Mouse (Mus musculus) megakaryocyte, adult 5-6 weeks (primary cell): Measurements from ENCODE around the gene Zfp74. TPM values are rescaled to one million over a fixed set of nuclear protein-coding genes. Genes with fewer than 3 reads are reported as not detected.
A peak's percentile ranks its signal among the peaks of the same experiment; 100 is the strongest.

Source experiments
- ATAC-seq: 2 replicates; pipeline ENCODE4 v1.8.0; 2016; ENCODE audit warnings: mild to moderate bottlenecking, inconsistent platforms; ENCODE audit not compliant: poor library complexity, severe bottlenecking
- total RNA-seq, 2 experiments: library from RNA; stranded (forward) in 1 of 2; stranded (reverse) in 1 of 2; fragments of 153-499, 151-499 nt in 1 of 2; fragments of 221-1000, 200-1000 nt in 1 of 2; gene quantifications; 2 replicates each; pipeline versions ENCODE4 v1.2.3 to v1.2.4; 2015 to 2017

The Zfp74 gene
- total RNA-seq, 2 experiments from 2014 or later, result 2.9 to 6.9 TPM

DNA sequence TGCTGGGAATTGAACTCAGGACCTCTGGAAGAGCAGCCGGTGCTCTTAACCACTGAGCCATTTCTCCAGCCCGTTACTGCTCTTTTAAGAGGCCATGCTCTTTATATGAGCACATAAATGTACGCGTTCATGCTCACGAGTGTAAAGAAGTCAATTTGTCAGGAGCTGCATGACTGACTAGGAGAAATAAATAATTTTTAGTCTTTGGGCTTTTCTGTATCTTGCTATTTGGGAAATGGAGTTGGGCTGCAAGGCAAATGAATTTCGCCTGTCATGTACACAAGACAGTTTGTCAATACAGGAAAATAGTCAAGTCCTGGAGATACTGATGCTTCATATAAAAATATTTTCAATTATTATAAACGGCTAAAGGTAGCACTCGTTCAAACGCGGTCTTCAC, 803 bp downstream of the Zfp74 start:
- no peak for ATAC-seq

DNA sequence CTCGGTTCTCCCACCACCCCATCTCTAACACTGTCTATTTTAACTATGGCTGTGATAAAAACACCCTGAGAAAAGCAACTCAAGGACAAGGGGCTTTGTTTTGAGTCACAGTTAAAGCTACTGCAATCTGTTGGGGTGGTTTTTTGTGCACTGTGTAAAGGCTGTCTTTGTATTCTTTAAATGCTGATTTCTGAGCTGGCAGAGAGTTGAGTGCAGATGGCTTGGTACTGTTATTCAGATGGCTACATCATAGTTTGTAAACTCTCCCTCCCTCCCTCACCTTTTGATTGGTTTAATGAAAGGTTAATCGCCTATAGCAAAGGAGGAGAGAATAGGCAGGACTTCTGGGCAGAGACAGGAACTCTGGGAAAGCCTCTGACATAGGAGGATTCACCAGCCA, 9.7 kb downstream of the Zfp74 start:
- no peak for ATAC-seq

DNA sequence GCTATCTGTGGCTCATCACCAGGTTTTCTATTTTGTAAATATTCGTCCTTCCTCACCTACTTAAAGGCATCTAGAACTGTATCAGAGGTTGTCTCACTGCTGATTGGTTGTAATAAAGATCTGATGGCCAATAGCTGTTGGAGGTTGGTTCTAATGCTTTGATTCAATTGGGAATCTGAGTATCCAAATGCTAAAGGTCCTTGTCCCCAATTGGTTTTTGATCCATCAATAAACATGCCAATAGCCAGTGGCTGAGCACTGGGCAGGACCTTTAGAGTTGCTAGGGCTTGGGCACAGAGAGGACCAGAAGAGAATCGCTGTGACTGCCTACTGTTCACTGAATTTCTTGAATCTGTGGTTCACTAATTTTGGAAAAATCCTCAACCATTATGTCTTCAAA, 10.2 kb downstream of the Zfp74 start:
- ATAC-seq, result no peak

DNA sequence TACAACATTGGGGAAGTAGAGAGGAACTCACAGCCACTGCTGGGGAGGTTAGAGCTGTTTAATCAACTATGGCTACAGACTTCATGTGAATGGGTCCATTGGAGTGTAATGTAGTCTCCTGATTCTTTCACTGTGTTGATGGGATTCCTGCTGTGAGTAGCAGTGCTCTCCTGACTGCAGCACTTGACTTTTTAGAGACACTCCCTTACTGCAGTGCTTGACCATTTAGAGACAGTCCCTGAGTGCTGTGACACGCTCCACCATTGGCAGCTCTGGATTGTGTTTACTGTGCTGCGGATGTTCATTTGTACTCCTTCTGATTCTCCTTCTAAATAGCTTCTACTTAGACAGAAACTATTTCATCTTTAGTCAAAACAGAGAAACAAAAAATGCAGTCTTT, 11.1 kb downstream of the Zfp74 start:
- no peak for ATAC-seq

DNA sequence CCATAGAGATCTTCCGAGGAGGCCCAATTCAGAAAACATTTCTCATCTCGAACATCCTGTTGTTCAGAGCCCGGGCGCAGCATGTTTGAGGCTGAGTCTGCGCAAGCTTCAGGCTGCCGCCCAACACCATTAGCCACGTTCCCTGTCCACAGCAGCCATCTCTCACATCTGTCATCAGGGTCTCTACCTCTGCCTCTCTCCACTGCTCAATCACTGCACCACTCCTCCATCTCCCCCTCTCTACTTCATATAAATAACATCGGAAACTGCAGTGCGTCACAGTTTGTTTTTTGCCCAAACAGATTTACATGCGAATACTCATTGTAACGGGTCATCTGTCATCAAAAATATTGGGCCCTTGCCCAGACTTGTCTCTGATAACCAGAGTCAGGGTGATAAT, 12.9 kb downstream of the Zfp74 start:
- ATAC-seq, result no peak

DNA sequence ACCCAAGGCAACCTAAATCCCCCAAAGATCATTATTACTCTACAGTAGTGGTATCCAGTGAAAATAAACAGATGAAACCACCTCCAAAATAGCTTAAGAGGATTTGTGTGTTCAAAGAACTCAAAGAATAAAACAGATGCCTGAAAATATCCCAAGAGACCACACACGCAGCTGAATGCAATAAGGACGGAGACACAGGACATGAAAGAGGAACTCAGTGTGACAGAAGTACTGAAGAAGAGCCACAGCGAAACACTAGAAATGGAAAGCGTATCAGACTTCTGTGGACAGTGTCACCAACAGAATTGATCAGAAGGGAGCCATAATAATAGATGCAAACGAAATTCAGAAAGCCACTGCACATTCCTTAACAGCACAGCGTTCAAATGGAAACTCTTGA, 15.0 kb downstream of the Zfp74 start:
- no peak for ATAC-seq

DNA sequence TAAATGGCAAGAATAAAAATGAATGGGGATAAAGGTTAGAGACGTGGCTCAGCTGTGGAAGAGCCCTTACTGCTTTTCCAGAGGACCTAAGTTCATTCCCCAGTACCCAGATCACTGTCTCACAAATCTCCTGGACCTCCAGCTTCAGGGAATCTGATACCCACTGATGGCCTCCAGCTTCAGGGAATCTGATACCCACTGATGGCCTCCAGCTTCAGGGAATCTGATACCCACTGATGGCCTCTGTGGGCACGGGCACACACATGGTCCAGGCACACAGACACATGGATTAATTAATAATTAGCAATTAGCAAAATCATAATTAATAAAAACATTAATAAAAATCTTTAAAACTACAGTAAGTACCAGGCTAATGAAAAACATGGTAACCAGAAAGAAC, 31.1 kb downstream of the Zfp74 start:
- no peak for ATAC-seq

DNA sequence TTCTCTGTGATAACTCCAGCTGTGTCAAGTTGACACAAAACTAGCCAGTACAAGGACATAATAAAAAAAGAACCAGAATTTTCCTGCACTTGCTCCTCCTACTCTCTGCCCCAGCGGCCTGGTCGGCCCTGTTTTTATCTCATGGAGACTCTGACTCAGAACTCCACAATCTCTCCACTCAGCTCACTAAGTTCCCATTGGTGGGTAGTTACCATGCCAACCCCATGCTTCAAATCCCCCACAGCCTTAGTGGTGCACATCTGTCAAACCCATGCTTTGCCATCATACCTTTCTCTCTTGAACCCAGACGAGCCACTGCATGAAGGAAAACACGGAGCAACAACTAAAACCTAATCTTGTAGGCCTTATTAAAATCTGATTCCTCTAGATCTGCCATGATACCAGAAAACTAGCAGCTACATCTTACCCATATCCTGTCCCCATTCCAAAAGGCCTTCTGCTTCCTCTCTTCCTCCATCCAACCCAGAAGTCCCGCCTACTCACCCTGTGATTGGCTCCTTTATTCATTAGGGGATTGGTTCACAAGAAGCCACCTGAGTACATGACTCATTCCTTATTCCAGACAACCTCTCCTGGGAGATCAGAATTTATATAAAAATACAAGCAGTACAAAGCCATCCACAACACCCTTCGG, 32.3 kb downstream of the Zfp74 start:
- ATAC-seq, result no peak

DNA sequence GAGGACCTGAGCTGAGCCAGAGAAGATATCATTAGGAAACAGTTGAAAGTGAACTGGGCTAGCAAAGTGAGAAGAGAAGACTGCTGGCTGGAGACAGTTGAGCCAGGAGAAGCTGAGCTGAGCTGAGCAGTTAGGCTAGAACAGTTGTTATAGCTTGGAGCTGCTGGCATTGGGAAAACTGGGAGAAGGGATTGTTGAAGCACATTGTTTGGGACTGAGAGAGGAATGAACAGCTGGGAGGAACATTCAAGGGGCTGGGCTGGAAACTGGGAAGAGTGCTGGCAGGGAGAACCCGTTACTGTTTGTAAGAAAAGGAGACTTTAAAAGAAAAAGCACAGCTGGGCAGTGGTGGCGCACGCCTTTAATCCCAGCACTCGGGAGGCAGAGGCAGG, 35.8 kb downstream of the Zfp74 start:
- ATAC-seq, result no peak

DNA sequence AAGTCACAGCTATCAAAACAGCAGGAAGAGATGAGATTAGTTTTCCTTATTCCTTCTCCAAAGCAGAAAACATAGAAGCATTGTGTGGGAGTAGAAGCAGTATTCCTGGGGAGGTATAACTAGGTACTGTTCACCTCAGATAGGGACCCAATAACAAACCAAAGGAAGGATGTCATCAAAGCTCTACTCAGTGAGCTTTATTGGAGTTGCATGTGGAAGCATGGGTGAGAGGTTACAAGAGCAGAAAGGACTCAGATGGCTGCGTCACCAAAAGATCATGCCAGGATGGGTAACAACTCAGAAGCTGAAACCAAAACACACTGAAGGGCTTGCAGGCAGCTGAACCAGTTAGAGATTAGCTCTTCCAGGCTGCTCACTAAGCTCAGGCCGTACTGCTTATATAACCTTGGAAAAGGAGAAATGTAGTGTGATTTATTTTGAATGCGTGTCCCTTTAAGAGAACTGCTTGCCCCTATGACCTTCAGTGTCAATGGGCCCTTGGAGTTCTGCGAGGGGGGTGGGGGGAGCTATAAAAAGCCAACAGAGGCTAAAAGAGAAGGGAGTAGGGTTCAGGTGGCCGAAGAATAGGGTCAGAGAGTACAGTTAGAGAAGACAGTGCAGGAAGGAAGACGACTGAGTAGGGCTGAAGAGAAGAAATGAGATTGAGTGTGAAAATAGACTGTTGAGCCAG, 36.4 kb downstream of the Zfp74 start:
- ATAC-seq, result no peak

DNA sequence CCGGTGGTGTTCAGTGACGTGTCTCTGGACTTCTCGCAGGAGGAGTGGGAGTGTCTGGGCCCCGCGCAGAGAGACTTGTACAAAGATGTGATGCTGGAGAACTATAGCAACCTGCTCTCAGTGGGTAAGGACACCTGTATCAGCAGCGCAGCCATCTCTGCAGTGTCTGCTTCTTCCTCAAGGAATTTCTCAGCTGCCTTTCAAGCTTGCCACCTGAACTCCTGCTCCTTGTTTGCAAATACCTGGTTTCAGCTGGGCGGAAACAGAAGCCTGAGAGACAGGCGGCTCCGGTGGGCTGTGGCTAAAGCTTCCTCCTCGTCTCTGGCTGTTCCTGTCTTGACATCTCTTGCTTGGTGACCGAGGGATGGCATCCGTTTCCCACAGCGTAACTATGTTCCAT, 41.7 kb downstream of the Zfp74 start:
- ATAC-seq, result no peak

DNA sequence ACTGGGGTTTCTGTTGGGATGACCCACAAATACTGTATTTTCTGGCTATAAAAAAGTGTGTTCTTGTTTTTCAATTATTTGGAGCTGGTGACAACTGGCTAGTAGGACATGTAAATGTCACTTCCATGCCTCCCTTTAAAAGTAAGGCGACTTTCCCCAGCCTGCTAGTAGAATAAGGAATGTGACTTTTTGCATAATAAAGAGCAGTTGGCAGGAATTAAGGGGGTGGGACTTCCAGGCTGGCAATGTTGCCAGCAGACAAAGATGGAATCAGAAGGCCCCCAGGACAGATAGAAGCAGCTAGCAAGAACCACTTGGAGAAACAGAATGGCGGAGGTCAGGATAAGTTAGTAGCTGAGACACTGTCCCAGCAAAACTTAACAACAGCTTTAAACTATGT, 43.6 kb downstream of the Zfp74 start:
- ATAC-seq, result no peak

DNA sequence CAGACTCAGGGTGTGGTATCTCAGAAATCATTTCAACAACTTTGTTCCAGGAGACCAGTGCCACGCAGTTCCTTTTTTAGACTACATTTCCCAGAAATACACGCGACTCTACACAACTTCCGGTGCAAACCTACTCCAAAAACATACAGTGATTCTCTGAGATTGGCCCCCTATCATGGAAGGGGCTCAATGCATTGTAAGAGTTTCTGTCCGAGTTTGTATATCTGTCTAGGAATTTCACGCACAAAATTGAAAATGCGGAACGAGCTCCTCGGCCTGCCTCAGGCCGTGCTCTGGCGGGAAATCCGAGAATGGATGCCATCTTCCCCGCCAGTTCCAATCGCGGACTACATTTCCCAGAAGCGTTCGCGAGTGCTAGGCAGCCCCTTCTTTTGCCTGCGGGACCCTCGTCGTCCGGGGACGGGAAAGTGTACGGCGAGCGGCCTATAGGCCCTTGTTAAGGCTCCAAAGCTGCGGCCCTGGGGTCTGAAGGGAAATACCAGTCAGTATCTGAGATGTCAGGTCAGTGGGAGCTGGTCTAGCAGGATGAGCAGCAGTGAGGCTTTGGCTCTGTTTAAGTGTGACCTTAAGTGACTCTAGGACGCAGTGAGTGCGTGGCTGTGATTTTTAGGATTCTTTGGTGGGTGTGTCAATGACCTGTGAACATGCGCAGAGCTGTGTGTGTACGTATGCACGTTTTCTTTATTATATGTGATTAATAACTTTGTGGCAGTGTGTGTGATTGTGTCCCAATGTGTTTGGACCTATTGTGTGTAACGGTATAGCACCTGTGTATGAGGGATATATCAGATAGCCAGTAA, 45.5 kb downstream of the Zfp74 start, which contains the start of gene Zfp383:
Gene Zfp383, plus strand, starts transcription at position 94 of the 821 bp plus-strand sequence.
- peak; percentile 83 for ATAC-seq

DNA sequence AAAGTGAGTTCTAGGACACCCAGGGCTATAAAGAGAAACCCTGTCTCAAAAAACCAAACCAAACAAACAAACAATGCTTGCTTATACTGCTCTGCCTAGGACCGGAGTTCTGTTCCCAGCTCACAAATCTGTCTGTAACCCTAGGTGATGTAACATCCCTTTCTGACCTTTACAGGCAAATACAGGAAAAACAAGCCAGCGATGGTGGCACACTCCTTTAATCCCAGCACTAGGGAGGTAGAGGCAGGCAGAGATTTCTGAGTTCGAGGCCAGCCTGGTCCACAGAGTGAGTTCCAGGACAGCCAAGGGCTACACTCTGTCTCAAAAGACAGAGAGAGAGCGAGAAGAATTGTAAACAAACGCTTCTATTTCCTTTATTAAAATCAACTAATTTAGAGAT, 46.7 kb downstream of the Zfp74 start:
- ATAC-seq, result no peak

DNA sequence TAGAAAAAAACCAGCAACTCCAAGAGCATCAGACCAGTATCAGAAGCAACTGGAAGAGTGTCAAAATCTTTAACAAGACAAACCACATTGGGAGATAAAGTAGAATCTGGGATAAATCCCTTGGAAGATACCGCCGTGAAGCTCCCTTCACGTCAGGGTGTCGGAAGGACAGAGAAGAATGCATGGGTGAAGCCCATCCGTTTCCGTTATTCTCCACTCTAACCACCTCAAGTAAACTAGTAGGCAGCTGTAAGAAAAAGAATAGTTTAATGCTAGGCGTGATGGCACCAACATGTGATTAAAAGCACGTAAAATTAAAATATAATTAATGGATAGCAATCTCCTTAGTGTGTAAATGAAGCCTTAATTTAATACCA, 47.2 kb downstream of the Zfp74 start:
- no peak for ATAC-seq

DNA sequence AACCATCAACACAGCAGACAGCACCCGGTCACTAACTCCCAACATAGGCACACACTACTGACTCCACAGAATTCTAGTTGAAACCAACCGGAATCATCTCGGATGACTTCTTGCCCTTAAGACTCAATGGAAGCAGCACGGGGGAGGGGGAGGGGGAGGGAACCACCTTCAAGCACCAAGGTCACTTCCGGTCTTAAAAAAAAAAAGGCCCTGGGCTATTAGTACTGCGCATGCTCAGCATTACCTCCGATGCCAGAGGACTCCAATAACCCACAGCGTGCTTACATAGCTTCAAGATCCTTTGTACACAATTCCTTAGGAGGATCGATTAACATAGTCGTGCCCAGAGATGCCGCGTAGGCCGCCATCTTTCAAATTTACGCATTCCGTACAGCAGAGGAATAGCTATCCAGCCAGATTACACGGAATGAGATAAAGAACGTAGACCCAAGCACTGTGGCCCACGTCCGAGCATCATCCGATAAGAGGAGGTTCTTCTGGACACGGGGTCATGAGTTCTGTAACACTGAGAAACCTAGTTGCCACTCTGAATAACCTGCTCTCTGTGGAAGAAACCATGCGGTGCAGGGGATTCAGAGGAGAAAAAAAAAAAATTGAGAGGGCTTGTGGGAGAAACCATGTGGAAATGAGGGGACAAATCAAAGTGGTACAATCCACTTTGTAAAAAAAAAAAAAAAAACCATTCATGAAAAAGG, 47.8 kb downstream of the Zfp74 start, which contains the start of gene Zfp27:
Gene Zfp27, minus strand, starts transcription at position 607 of the 716 bp plus-strand sequence.
- ATAC-seq, result peak; percentile 76

DNA sequence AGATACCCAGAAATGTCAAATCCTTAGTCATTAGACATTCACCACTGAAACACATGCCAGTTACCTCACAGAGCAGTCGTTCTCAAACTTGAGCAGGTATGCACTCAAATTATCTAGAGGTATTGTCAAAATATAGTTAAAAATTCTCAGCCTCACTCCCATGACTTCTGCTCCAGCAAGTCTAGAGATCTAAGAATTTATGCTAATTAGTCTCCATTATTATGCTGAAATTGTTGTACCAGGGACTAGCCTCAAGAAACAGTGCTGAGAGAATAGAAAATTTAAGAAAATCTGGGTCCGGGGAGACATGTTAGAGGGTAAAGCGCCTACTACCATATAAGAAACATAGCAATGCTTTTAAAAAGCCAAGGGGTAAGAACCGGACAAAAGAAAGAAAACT, 49.8 kb downstream of the Zfp74 start:
- no peak for ATAC-seq

DNA sequence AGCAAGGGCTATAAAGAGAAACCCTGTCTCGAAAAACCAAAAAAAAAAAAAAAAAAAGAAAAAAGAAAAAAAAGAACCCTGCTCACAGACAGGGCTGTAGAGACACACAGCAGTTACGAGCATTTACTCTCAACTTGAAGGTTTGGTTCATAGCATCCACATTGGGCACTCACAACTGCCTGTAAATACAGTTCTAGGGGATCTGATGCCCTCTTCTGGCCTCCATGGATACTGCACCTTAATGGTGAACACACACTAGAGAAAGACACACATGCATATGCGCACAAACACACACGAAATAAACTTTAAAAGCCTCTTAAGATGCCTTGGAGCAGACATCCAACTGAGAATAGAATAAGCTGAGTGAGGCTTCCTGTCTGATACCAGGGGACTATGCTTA, 55.5 kb downstream of the Zfp74 start:
- ATAC-seq, result no peak

DNA sequence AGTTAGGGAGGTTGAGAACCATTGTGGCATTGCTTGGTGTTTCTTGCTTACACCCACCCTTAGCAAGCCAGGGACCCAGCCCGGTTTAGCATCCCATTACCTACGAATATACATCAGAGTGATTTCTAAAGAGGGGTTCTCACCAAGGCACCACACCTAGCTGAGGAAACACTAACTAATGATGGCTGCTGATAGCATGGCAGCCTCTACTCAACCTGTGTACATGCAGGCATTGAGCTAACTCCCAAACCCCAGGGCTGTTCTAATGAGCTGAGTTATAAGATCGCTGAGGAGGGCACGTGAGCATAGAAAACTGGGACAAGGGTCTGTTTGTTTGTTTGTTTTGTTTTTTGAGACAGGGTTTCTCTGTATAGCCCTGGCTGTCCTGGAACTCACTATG, 61.1 kb downstream of the Zfp74 start:
- ATAC-seq, result no peak

DNA sequence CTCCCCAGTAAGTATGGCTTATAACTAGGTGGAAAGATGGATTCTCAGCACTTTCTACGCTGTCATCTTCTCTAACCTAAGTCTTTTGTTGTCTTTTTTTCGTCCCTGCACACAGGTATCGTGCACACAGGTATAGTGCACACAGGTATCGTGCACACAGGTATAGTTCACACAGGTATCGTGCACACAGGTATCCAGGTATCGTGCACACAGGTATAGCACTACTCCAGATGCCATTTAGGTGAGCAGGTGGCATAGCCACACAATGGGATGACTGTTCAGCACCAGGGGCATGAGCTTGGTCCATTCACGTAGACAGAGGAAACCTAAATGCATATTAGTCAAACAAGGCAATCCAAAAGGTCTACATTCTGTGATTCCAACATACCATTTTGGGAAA, 63.4 kb downstream of the Zfp74 start:
- ATAC-seq, result no peak

DNA sequence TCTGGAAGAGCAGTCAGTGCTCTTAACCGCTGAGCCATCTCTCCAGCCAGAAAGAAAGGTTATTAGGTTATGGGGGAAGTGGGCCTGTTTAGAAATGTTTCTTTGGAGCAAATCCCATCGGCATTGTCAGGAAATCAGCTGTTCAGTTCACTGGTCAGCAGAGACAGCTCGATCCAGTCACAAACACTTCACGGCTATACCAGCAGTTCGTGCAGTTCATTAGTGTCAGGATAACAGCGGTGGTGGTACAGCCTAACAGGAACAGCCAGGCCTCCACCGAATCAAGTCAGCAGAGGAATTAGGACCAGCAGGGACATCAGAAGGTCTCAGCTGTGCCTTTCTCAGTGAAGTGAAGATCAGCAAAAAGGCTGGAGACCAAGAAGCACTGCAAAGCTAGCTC, 73.0 kb downstream of the Zfp74 start:
- ATAC-seq, result no peak
